Mouse (Mus musculus) olfactory bulb, adult 2 months (tissue): ENCODE measurements around the gene Pkd1l1. TPM values are rescaled to one million over a fixed set of nuclear protein-coding genes. Genes with fewer than 3 reads are reported as not detected.

Source experiments
- H3K27ac ChIP-seq: fragments of 200-500 bp; 2 replicates; pipeline ENCODE4 v1.5.1; 2012; ENCODE audit warnings: low read depth, low read length; ENCODE audit not compliant: insufficient read depth
- H3K4me1 ChIP-seq: fragments of 200-500 bp; 2 replicates; pipeline ENCODE4 v1.6.1; 2012; ENCODE audit warnings: low read length; ENCODE audit not compliant: control insufficient read depth, insufficient read depth
- H3K4me3 ChIP-seq: fragments of 200-500 bp; 2 replicates; pipeline ENCODE4 v1.5.1; 2012; ENCODE audit warnings: mild to moderate bottlenecking, low read depth, low read length, moderate library complexity; ENCODE audit not compliant: insufficient read depth
- CTCF ChIP-seq: fragments of 200-500 bp; IDR thresholded peaks from 2 replicates; pipeline ENCODE4 v1.5.1; 2012; ENCODE audit warnings: low read depth, mild to moderate bottlenecking, low read length, moderate library complexity; ENCODE audit not compliant: insufficient read depth
- POLR2A ChIP-seq: fragments of 200-500 bp; IDR thresholded peaks from 2 replicates; pipeline ENCODE4 v1.6.1; 2012; ENCODE audit warnings: mild to moderate bottlenecking, low read depth, low read length, moderate library complexity; ENCODE audit not compliant: insufficient read depth
- WGBS: fragments of 180-500 bp; shearing (Covaris S2); methylation state at CpG from one replicate; pipeline ENCODE4 v1.1.7; 2018; 5-methylcytosine and 5-hydroxymethylcytosine counted together
- polyA plus RNA-seq: library from polyadenylated mRNA; stranded (reverse); fragments of >200 nt; gene quantifications from 2 replicates; pipeline ENCODE4 v1.2.4, GENCODE M21; 2012; ENCODE audit warnings: low replicate concordance; ENCODE audit not compliant: missing spikeins, insufficient read depth, insufficient read length

Pkd1l1 gene
- polyA plus RNA-seq, 1 experiment, result not detected

DNA sequence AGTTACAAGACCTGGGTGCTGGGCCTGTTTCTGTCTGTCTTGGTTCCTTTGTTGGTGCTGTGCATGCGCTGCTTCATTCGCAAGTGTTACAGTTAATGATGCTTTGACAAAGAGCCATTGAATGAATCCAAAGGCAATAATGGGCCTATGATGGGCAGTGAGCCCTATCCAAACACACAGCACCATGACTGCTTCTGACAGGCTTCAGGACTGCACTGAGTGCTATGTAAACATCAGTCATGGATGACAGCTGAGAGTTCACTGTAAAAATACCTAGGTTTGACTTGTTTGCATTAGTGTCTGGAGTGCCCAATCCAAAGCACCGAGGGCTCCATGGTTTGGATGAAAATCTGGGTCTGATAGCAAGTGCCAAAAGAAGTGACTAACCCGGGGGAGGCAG is 138.9 kb downstream of the Pkd1l1 start:
- no peak overlapping the region for H3K27ac ChIP-seq
- 66% methylated on average over 4 of the region's 4 CpGs for WGBS
- H3K4me1 ChIP-seq, result no peaks in the 10 kb centered on the region
- no peak overlapping the region for H3K4me3 ChIP-seq
- TF ChIP-seq POLR2A, result no peak
- no peak for TF ChIP-seq CTCF

DNA sequence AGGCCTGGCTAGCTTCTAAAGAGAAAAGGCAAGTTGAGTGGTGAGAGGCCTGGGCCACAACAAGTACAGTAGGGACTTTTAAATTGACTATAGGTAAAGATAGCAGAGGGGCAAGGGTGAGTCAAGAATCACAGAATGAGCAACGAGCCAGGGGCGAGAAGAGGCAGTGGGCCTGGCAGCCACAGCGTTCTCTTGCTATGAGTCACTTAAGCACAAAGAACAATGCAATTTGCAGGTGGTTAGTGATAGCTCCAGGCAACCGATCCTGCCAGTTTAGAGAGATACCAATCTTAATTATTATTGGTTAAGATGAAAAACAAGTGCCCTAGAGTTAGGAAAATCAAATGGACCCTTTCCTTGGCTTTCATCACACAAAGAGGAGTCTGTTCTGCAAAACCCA is 142.5 kb downstream of the Pkd1l1 start:
- WGBS, result 32% methylated on average over 4 of the region's 4 CpGs
- Histone ChIP-seq H3K27ac (no peak overlapping the region), H3K4me1 (no peaks in the 10 kb centered on the region; the same call in 1 of the 2 replicates), H3K4me3 (no peak overlapping the region)
- TF ChIP-seq POLR2A, result no peak
- TF ChIP-seq CTCF, result no peak

- H3K27ac ChIP-seq, result no peak overlapping the region
- TF ChIP-seq POLR2A (no peak), CTCF (no peak)
- H3K4me1 ChIP-seq, result no peaks in the 10 kb centered on the region; the same call in 1 of the 2 replicates
- 92% methylated on average over 3 of the region's 3 CpGs for WGBS
- H3K4me3 ChIP-seq, result no peak overlapping the region
Measured at GRCm38 (mm10) chr11:8829561-8829960, 143.5 kb downstream of the Pkd1l1 start.

GRCm38 (mm10) chr11:8828836-8829526 is 144.1 kb downstream of the Pkd1l1 start:
- TF ChIP-seq POLR2A (no peak), CTCF (no peak)
- H3K4me3 ChIP-seq, result no peak overlapping the region
- whole genome bisulfite sequencing, result 92% methylated on average over 9 of the region's 9 CpGs
- H3K4me1 ChIP-seq, result no peaks in the 10 kb centered on the region; the same call in 1 of the 2 replicates
- no peak overlapping the region for H3K27ac ChIP-seq

- Histone ChIP-seq H3K4me3 (no peak overlapping the region), H3K27ac (no peak overlapping the region), H3K4me1 (no peaks in the 10 kb centered on the region; the same call in 1 of the 2 replicates)
- WGBS, result 87% methylated on average over 5 of the region's 5 CpGs
- no peak for TF ChIP-seq CTCF
- no peak for TF ChIP-seq POLR2A
Measured at GRCm38 (mm10) chr11:8826609-8827008, 146.5 kb downstream of the Pkd1l1 start.

DNA sequence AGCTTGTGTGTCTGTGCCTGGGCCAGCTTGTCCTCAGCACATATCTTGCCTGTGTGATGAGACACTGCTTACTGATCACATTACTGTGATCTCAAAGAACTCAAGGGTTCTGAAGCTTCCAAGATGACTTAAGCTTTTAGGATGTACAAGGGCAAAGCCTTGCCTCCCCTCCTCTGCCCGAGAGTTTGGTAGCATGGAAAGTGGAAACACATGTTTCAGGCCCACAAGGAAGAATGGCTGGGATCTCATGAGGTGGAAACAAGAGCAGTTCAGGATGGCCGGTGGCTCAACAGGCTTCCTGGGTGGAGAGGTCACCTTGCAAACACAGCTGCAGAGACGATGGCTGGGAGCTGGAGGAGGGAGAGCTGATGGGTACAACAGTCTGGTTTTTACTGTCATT is 147.0 kb downstream of the Pkd1l1 start:
- TF ChIP-seq CTCF (no peak), POLR2A (no peak)
- Histone ChIP-seq H3K4me3 (no peak overlapping the region), H3K4me1 (peaks cover 4% of the 10 kb centered on the region; the same call in 1 of the 2 replicates), H3K27ac (no peak overlapping the region)
- WGBS, result 77% methylated on average over 3 of the region's 3 CpGs

GRCm38 (mm10) chr11:8825413-8825812 is 147.7 kb downstream of the Pkd1l1 start:
- no peak overlapping the region for H3K4me3 ChIP-seq
- WGBS, result 92% methylated on average over 3 of the region's 3 CpGs

GRCm38 (mm10) chr11:8821403-8821802 is 151.7 kb downstream of the Pkd1l1 start:
- no peak for TF ChIP-seq CTCF
- no peak for TF ChIP-seq POLR2A

More at GRCm38 (mm10) chr11:8825413-8825812, 147.7 kb downstream of the Pkd1l1 start:
- Histone ChIP-seq H3K4me1 (peaks cover 4% of the 10 kb centered on the region; the same call in 1 of the 2 replicates), H3K27ac (no peak overlapping the region)
- TF ChIP-seq CTCF, result no peak
- no peak for TF ChIP-seq POLR2A

GRCm38 (mm10) chr11:8817376-8817775 is 155.7 kb downstream of the Pkd1l1 start:
- H3K4me1 ChIP-seq, result 0 out of 2 replicates have a peak, but pooled peaks cover 4% of the 10 kb centered on the region
- 51% methylated on average over 3 of the region's 3 CpGs for WGBS
- TF ChIP-seq POLR2A (no peak), CTCF (no peak)
- no peak overlapping the region for H3K4me3 ChIP-seq
- no peak overlapping the region for H3K27ac ChIP-seq

More at GRCm38 (mm10) chr11:8821403-8821802, 151.7 kb downstream of the Pkd1l1 start:
- Histone ChIP-seq H3K4me1 (peaks cover 4% of the 10 kb centered on the region; the same call in 1 of the 2 replicates), H3K4me3 (no peak overlapping the region), H3K27ac (no peak overlapping the region)
- 40% methylated on average over 4 of the region's 4 CpGs for WGBS

DNA sequence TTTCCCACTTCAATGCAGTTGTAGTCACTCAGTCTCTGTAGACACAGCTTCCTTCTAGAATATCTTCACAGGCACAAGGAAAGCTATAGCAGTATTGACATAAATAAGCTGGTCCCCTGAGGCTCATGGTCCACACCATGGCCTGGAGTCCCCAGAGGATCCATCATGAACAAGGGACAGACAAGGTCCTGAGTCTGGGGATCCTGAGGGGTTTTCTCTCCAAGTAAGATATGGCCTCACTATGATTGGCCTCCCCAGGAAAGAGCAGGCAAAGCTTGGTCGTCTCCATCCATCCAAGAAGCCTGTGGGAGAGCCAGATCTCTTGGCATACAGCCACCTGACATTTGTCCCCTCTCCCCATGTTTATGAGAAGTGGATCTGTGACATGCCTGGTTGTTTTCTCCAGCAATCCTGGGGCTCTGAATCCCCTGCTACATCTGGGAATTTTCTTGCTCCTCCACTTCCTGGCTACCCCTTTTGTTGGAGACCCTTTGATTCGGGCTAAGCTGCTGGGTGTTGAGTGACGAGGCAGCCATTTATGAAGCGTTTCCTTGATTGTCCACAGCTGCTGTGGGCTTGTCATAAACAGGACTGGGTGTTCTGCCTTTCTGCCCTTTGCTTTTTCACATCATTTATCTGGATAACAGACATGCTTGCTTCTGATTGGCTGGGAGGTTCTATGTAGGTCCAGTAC is 158.8 kb downstream of the Pkd1l1 start:
- no peak overlapping the region for H3K27ac ChIP-seq
- WGBS, result 52% methylated on average over 4 of the region's 4 CpGs
- no peak overlapping the region for H3K4me3 ChIP-seq
- no peaks in the 10 kb centered on the region for H3K4me1 ChIP-seq
- no peak for TF ChIP-seq POLR2A
- TF ChIP-seq CTCF, result no peak
